Mouse (Mus musculus): Measurements from ENCODE around the gene Fam149b.

DNA sequence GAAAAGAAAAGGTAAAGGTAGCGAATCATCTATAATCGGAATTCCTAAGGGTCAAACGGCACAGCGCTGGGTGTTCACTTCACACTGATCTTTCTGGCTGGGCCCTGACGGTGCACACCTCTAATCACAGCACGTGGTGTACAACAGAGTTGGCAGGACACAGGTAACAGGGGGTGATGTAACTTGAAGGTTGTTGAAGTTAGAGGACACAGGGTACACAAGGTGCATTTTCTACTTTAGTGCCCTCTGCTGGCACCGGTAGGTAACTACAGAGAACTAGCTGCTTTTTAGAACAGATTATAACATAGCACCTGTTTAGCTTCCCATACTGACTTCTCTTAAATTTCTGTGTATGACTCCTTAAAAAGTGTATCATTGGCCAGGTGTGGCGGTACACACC, 7.8 kb upstream of the Fam149b start:
- TF ChIP-seq CTCF (IDR thresholded peaks at IDR 0.05; ENCODE audit: low read depth) (peak; percentile 68), EP300 (optimal IDR thresholded peaks at IDR 0.05) (no peak)
